Mouse (Mus musculus) urinary bladder, adult 2 months (tissue): ENCODE results near the gene Dpf2. TPM values are rescaled to one million over a fixed set of nuclear protein-coding genes. Genes with fewer than 3 reads are reported as not detected.
A peak's percentile ranks its signal among the peaks of the same experiment; 100 is the strongest.

Experiments
- DNase-seq: peaks from one replicate; pipeline ENCODE4 v3.0.0; 2022; ENCODE audit warnings: low spot score
- polyA plus RNA-seq: library from polyadenylated mRNA; depleted of rRNA; stranded (reverse); fragments of >200 nt; gene quantifications from 2 replicates; pipeline ENCODE4 v1.2.3, GENCODE M21; 2012

Dpf2 gene
- polyA plus RNA-seq, 1 experiment: 102 TPM

DNA sequence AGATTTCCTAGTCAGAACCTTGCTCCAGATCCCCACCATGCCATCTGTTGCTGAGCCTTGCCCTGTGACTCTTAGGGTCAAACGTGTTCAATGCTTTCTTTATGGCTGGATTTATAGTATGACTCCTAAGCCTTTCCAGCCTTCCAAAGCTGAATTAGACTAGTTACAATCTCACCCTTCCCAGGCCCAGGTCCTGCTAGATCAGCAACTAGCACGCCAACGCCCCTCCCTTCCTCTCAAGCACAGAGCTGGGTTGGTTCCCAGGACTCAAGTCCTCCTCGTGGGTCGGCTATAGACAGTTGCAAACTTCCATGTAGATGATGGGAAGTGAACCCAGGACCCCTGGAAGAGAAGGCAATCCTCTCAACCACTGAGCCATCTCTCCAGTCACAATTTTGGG is 22.9 kb upstream of the Dpf2 start:
- no peak for DNase-seq

DNA sequence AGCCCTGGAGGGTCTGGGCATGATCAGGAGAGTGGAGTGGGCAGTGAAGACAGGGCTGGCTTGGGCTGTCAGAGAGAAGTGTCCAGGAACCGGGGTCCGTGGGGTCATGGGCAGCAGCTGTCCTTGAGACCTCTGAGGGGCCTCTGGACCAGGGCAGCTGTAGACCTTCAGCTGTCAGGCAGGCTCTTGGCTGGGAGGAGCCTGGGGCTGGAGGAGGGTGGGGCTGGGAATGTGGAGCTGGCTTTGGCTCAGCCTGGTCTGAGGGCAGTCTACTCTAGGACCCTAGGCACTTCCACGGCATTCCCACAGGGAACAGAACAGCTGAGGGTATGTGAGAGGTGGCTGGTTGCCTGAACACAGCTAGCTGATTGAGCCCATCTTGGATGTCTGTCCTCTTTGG is 22.5 kb upstream of the Dpf2 start:
- peak; percentile 35 for DNase-seq

DNA sequence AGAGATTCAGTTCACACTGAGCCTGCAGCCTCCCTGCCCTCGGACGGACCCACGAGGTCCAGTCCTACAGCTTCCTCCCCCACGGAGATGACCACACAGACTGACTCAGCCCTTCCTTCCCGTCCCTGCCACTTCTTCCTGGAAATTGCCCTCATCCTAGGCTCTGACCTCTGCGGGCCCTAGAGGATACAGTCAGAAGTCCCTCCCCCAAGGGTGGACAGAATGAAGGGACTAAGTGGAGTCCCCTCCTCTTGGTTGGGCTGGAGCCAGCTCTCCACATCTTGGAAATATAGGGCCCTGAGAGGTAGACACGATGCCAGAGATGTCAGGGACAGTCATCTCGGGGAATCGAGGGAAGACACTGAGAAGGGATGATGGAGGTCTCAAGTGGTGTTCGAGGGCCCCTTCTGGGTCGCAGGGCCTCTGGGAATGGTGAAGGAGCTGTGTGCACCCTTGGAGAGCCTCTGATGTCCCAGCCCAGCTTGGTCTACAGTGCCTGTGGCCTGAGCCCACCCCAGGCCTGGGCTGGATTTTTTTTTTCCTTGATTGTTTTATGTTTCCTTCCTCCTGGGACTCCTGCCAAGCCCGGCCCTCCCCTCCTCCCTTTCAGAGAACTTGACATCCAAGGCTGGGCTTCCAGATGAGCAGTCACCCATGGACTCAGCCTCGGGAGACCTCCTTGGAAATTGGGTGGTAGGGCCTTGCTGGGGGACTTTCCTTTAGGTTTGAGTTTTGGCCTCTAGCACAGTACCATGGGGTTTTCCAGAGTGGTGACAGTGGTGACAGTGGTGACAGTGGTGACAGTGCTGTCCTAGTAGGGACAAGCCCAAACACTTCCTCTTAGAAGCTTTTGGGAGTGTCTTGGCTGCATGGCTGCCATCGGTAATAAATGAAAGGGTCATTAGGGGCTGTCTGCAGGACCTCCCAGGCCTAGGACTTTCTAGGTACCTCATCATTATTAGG is 17.1 kb upstream of the Dpf2 start:
- DNase-seq: no peak

DNA sequence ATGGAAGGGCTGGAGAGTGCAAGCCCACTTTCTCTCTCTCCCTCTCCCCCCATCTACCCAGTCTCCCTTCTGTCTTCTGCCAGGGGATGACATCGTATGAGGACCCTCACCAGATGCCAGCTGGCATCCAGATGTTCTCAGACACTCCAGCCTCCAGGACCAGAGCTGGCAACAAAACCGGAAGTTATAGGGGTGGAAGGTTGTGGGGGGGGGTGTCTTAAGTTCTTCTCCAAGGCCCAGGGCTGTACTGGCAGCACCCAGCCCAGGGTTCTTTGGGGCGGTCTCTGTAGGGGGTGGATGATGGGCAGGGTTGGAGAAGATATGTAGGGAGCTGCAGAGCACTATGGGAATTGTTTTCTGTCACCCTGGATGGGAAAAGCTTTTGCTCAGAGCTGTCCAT is 15.7 kb upstream of the Dpf2 start:
- DNase-seq: no peak

DNA sequence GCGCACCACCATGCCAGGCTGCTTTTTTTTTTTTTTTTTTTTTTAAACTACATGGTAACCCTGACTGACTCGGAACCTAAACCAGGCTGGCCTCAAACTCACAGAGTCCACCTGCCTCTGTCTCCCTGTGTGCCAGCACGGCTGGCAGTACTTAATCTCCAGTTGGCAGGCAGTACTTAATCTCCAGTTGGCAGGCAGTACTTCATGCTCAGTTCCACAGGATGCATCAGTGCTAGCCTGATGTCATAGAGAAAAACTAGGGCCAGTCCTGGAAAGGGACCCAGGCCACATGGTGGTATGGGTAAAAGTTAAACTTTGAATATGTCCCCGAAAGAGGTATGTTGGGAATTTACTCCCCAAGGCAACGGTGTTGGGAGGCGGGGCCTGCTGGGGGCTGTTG is 15.3 kb upstream of the Dpf2 start:
- DNase-seq: no peak

DNA sequence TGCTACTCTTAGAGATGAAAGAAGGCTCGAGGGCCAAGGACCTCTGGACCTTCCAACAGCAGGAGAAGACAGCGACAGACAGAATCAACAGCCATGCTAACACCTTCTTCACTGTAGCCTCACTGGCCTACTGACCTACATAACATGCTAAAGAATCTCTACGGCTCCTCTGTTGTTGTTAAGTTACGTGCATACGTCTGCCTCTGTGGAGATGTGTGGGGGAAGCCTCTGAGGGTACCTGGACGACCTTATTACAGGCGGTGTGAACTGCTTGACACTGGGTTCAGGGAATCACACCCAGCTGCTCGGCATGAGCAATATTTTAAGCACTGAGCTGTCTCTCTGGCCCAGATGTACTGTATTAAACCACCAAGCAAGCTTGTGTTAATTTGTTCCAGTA is 14.7 kb upstream of the Dpf2 start:
- DNase-seq: no peak

DNA sequence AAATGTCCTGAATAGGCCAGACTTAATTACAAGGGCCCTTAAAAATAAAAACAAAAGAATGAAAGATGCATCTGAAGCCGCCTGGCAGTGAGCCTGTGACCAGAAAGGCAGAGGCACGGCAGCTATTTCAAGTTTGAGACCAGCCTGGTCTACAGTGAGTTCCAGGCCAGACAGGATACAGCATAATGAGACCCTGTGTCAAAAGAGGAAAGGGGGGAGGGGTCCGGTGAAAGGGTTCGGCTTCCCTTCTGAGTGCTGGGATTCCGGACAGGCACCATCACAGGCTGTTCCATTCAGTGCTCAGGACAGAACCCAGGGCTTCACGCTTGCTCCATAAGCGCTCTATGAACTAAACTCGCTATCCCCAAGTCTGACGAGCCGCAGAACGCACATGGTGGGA is 14.2 kb upstream of the Dpf2 start:
- DNase-seq: no peak

DNA sequence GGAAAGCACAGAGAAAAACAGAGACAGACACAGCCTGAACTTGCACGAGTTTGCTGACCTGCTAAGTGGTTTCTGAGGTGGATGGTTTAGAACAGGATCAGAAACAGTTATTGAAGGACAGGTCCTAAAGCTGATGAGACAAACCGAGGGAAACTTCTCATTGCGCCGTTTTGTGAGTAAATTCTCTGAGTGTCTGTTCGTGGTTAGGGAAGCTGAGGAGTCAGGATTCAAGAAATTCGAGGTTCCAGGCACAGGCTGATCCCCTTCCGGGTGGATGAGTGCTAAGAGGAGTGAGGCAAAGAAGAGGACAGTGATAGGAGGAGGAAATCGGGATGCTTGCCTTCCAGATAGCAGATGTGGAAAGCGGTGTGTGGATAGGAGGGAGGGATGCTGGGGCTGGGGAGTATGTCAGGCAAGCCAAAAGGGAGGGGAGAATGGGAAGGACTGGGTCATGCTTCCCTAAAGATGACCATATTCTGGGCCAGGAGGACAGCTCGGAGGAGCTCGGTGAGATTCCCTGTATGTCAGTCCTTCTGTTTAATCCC is 12.6 kb upstream of the Dpf2 start:
- DNase-seq: no peak

DNA sequence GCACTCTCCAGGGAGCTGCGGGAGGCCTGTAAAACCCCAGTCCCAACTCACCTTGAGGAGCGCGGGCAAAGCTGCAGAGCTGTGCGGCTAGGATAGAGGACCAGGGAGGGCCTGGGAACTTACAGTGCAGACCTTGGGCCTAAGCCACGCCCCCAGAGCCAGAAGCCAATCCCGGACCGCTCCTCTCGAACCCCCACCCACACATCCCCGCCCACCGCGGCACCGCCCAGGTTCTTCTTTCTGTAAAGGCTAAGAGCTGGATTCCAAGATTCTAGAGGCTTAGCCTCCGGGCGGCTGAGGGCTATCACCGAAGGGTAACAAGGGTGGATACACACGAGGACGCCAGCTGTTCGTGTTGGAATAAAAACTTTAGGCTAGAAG is 11.9 kb upstream of the Dpf2 start, which contains the start of gene Cdc42ep2:
TSS of gene Cdc42ep2 (minus strand) at position 104 of the 381 bp plus-strand sequence.
- peak; percentile 88 for DNase-seq

DNA sequence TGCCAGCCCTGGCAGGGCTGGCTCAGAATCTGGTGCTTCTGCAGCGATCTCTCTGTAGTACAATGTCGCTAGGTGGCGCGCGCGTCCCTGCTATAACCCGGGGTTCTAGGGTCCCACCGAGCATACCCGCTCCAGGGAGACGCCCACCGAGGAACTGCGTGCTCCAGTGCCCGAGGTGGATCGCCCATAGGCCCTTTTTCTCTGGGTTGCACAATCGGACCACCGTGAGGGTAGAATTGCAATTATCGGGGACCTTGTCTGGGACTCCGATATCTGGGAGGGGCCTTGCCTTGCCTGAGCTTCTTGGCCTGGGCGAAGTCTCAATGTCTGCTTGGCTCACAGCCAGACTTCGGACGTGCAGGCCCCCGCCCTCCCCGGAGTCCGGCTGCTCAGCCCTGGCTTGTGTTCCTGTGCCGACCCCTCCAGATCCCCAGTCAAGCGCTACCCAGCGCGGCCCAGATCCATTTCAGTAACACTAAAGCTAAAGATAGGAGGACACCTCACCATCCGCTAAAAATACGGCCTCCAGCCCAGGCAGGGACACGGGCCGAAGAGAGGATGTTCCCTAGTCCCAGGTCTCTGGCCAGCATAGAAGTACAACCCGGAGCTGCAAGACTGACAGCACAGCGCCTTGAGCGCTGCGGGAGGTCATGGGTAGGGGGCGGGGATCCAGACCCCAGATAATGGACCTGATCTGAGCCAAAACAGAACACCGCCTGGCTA is 11.3 kb upstream of the Dpf2 start:
- DNase-seq: peak; percentile 75

DNA sequence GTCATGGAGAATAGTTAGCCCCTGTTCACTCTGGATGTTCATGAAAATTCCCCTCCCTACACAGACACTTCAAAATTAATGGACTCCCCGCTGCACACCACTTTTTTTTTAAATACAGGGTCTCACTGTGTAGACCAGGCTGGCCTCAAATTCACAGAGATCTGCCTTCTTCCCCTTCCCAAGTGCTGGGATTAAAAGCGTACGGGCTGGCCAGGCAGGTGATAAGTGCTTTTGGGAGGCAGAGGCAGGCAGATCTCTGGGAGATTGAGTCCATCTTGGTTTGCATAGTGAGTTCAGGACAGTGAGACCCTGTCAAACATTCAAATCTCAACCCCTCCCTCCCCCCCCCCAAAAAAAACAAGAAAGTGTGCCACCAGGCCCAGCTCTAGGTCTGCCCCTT is 10.2 kb upstream of the Dpf2 start:
- no peak for DNase-seq

DNA sequence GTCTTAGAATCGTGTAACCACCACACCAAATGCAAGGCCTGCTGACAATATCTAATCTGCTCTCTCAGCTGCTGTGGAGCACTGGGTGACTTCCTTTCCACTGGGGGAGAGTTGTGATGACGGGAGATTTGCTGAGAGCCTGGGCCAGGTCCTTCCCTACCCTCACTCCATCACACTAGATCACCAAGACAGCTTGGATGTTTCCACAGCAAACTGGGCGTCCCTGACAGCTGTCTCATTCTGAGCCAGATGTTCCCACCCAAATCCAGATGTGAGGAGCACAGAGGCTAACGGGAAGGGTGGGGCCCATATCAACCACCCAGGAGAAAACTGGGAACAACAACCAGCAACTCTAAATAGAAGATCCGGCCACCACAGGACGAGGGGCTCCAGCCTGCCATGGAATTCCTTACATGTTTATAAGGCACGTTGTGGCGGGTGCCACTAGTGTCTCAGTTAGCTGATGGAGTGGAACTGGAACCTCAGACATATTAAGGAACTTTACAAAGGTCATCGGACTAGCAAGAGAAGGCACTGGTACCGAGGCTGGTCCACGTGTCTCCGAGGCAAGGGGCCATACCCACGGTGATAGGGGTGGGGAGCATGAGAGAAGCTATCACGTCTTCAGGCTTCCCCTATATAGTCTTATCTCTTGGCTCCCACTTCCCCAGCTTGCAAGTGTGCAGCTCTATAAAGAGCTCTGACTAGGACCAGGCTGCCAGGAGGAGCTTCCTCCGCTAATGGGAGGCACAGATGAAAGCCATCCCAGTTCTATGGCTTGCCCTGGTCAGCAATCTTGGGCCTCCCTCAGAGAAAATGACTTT is 9.5 kb upstream of the Dpf2 start:
- DNase-seq: no peak

DNA sequence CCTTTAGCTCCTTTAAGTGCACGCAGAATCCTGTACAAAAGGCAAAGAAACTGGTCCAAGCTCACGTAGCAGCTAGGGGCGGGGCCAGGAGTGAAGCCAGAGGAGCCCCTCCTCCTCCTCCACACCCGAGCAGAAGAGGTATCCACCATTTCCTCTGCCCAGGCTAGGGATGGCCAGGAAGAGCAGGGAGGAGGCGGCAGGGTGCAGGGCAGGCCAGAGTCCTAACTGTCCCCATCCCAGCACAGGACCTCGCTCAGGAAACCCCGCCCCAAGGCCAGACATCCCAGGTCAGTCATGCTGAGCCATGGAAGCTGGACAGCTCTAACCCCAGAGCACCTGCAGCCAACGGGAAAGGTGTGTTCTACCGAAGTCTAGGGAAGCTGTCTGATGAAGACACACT is 8.9 kb upstream of the Dpf2 start:
- no peak for DNase-seq

DNA sequence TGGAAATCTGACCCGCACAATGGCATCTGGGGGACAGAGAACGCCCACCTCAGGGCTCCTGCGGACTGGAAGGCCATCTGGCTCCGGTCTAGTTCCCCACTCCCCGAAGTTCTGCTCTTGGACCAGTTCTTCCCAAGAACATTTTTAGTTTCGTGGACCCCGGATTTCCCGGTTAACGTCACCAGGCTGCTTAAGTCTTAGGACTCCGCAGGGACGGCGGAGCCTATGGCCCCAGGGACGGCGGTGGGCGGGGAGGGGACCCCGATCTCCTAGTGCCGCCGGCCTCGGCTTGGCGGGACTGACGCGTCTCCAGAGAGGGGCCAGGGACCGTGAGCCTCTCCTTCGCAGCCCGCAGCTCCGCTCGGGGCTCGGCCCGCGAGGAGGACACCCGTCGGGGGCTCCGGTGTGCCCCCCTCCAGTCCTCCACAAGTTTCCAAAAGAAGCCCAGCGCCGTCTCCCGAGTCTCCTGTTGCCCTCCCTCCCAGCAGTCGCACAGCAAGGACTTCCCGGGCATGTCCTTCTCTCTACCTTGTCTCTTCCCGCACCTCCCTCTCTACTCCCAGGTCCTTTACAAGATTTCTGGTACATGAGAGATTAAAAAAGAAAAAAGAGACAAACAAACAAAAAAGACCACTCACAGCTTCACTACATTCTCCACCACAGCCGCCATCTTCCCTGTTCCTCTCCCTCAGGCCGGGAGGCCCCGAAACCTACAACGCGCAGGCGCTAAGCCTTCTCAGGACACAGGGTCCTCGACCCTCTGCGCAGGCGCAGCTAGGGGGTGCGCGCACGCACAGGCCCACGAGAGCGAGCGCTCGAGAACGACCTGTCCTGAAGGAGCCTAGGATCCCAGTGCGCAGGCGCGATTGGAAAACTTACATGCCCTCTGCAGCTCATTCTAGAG is 455 bp downstream of the Dpf2 start:
- peak; percentile 95 for DNase-seq

DNA sequence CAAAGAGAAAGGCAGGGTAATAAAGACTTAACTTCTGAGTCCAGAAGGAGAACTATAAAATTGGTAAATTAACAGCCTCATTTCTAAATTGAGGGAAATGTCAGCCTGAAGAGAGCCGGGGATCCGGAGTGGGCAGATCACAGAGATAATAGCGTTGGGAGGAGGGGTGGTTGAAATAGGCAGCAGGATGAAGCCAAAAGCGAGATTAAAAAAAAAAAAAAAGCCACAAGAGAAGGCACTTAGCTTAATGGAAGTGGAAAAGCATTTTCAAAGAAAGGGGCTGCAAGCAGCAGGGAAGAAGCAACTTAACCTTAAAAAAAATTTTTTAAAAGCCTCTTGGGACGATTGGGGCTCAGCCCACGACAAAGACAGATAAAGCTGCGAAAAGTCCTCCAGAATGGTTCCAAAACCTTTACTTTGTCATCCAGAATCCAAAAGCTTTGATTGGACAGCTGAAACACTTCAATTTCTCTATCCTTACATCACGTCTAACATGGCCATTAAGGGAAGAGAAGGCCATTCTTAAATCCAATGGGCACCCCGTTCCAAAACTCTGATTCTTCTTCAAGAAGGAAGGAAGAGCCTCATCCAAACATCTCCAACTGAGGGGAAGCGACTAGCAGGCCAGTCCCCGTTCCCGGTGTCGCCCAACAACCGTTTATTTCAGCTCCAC is 1.2 kb downstream of the Dpf2 start:
- no peak for DNase-seq

DNA sequence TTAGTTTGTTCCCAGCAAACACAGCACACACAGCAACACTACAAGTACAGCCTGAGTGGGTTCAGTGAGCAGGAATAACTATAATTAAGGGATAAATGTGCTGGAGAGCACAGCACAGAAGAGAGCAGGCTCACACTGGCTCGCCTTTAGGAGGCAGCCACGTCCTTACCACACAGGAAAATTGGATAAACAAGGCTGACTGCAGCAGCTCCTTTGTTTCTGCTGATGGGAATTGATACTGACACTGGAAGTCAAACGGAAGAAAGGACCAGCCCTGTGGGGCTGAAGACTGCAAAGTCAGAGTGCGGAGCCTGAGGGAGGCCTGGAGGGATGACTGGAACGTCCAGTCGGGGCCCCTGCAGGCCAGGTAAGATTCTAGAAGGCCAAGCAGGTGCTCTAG is 2.6 kb downstream of the Dpf2 start:
- DNase-seq: no peak

DNA sequence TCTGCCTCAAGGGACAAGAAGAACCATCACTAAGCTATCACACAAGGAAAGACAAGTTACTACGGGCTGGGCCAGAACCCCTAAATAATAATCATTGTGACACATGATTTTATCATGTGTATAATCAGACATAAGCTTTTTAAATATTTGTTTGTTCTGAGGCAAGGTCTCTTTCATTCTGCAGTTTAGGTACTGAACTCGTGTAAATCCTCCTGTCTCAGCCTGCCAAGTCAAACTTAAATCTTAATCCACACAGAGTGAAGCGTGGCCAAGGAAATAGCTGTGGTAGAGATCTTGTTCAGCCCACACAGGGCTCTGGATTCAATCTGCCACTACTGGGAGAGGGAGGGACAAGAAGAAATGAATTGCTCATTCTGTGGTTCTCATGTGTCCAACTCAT is 5.5 kb downstream of the Dpf2 start:
- no peak for DNase-seq

DNA sequence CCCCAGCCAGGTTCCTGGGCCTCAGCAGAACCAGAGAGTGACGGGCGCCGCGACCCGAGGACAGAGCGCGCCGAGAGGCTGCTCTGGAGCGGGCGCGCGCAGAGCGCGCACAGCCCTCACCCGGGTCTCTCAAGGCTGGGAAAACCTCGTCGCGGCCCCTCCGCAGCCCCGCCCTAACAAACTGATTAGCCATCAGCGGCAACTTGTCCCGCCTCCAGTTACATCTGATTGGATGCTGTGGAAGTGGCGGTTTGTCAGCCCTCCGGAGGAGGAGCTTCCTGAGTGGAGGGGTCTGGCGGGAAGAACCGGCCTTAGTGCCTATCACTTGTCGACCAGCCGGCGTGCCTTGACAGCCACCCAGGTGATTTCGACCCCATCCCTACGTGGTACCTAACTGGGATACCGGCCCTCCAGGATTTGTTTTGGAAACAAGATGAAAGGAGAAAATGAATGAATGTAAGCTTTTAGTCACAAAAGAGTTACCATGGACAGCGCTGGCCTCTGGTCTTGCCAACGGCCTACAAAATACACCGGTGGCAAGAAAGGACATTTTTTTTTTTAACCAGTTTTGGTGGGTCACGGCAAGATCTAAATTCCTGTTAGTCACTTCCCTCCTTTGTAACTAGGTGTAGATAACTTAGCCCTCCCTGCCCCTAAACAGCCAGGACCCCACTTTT is 18.7 kb downstream of the Dpf2 start, which contains the start of gene Tigd3:
TSS of gene Tigd3 (minus strand) at position 148 of the 677 bp plus-strand sequence.
- peak; percentile 67 for DNase-seq

DNA sequence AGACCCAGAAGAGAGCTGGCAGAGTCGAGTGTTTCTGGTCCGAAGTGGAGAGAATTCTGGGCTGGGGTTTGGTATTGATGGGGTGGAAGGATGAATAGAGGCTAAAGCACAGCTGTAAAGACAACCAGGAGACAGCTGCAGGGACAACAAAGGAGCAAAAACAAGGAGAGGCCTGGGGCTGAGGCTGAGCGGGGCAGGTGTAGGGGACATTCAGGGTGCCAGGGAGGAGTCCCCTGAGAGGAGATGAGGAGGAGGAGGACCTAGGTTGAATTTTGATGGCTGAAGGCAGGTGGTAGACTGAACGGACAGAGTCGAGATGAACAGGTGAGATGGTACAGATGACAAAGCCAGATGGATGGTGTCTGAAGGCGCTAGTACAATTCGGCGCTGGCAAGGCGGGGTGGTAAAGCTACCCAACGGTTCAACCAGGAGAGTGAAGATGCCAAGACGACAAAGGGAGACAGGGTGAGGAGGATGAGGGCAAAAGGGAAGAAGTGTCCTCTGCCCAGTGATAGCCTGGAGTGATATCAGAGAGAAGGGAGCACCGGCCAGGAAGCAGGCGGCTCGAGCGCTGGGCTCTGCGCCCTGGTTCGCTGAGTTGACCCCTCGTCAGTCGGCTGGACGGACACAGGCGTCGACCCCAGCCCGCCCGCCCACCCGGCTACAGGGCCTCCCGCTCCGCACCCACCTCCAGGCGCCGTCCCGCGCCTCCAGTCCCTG is 19.4 kb downstream of the Dpf2 start:
- DNase-seq: no peak
